Mouse (Mus musculus): ENCODE measurements around the gene Fam19a3.
A peak's percentile ranks its signal among the peaks of the same experiment; 100 is the strongest.
"Not testable (repeated sequence)": the region's sequence is repeated elsewhere in the genome, so short reads cannot be mapped to it uniquely, and the experiment has no call there.

The Fam19a3 gene

GRCm38 (mm10) chr3:104767141-104767540 is 14.5 kb downstream of the Fam19a3 start:
- no peak for DNase-seq (ENCODE audit: low read depth in 2 of 2, low spot score in 2 of 2)

GRCm38 (mm10) chr3:104765021-104765420 is 16.6 kb downstream of the Fam19a3 start:
- DNase-seq (ENCODE audit: low read depth in 2 of 2, low spot score in 2 of 2): peak in 1 of 2 experiments; percentile 44

- DNase-seq (ENCODE audit: low read depth in 2 of 2, low spot score in 2 of 2): not testable (repeated sequence)
Measured at GRCm38 (mm10) chr3:104762103-104762863, 19.4 kb downstream of the Fam19a3 start.

GRCm38 (mm10) chr3:104758869-104759268 is 22.8 kb downstream of the Fam19a3 start:
- DNase-seq (ENCODE audit: low read depth in 2 of 2, low spot score in 2 of 2): no peak

- peak; percentile 56 to 70 for DNase-seq (ENCODE audit: low read depth in 2 of 2, low spot score in 2 of 2)
Measured at GRCm38 (mm10) chr3:104758406-104758805, 23.2 kb downstream of the Fam19a3 start.

- DNase-seq (ENCODE audit: low read depth in 2 of 2, low spot score in 2 of 2): peak in 1 of 2 experiments; percentile 14
Measured at GRCm38 (mm10) chr3:104752845-104753244, 28.8 kb downstream of the Fam19a3 start.

GRCm38 (mm10) chr3:104743864-104744263 is 37.8 kb downstream of the Fam19a3 start:
- DNase-seq (ENCODE audit: low read depth in 2 of 2, low spot score in 2 of 2): no peak

- DNase-seq (ENCODE audit: low read depth in 2 of 2, low spot score in 2 of 2): no peak
Measured at GRCm38 (mm10) chr3:104743161-104743560, 38.5 kb downstream of the Fam19a3 start.

- DNase-seq (ENCODE audit: low read depth in 2 of 2, low spot score in 2 of 2): no peak
Measured at GRCm38 (mm10) chr3:104741954-104742353, 39.7 kb downstream of the Fam19a3 start.

GRCm38 (mm10) chr3:104734654-104735053 is 47.0 kb downstream of the Fam19a3 start:
- DNase-seq (ENCODE audit: low read depth in 2 of 2, low spot score in 2 of 2): no peak

- no peak for DNase-seq (ENCODE audit: low read depth in 2 of 2, low spot score in 2 of 2)
Measured at GRCm38 (mm10) chr3:104732907-104733306, 48.7 kb downstream of the Fam19a3 start.

- DNase-seq (ENCODE audit: low read depth in 2 of 2, low spot score in 2 of 2): no peak
Measured at GRCm38 (mm10) chr3:104729270-104729839, 52.3 kb downstream of the Fam19a3 start.

Data from CD8-positive naive resting alpha-beta T cell, adult 2 months (primary cell).